Mouse (Mus musculus): Measurements from ENCODE around the gene Map3k20. TPM values are rescaled to one million over a fixed set of nuclear protein-coding genes. Genes with fewer than 3 reads are reported as not detected.

Gene Map3k20
- total RNA-seq (2023): 10 to 100 TPM; 20.8 to 24.9 TPM

GRCm38 (mm10) chr2:72285256-72285887 is at the start of gene Map3k20:
TSS of gene Map3k20 (plus strand) at chr2:72285637.

GRCm38 (mm10) chr2:72475797-72476485 is 190.5 kb downstream of the Map3k20 start, which contains the start of gene Cdca7:
TSS of gene Cdca7 (plus strand) at chr2:72476159.

Other genes starting within 250 kb of the Map3k20 start
- gene Cdca7, start 190.5 kb downstream of the Map3k20 start, total RNA-seq (2023): 1 to 10 TPM; 1.1 to 1.3 TPM